Mouse (Mus musculus) neural tube, embryonic 14.5 days (tissue): Measurements from ENCODE around the gene Arhgap31. TPM values are rescaled to one million over a fixed set of nuclear protein-coding genes. Genes with fewer than 3 reads are reported as not detected.
A peak's percentile ranks its signal among the peaks of the same experiment; 100 is the strongest.

Source experiments
- ATAC-seq: fragments of 200-750 bp; cut with Nextera tagmentation; 2 replicates; pipeline ENCODE4 v1.8.0; 2017; ENCODE audit warnings: low read depth, mild to moderate bottlenecking, moderate TSS enrichment, moderate library complexity
- H3K27ac ChIP-seq: fragments of 300-500 bp; sonication (generic); 2 replicates; pipeline ENCODE4 v1.5.1; 2014; ENCODE audit warnings: low read depth, mild to moderate bottlenecking, control low read depth, low read length, moderate library complexity, mixed read lengths
- H3K27me3 ChIP-seq: fragments of 300-500 bp; sonication (generic); 2 replicates; pipeline ENCODE4 v1.6.1; 2014; ENCODE audit warnings: low read length; ENCODE audit not compliant: control insufficient read depth, insufficient read depth
- H3K36me3 ChIP-seq: fragments of 300-500 bp; sonication (generic); 2 replicates; pipeline ENCODE4 v1.6.1; 2014; ENCODE audit warnings: low read length, mixed read lengths; ENCODE audit not compliant: control insufficient read depth, insufficient read depth
- H3K4me1 ChIP-seq: fragments of 300-500 bp; sonication (generic); 2 replicates; pipeline ENCODE4 v1.6.1; 2014; ENCODE audit warnings: low read length; ENCODE audit not compliant: control insufficient read depth, insufficient read depth
- H3K4me2 ChIP-seq: fragments of 300-500 bp; sonication (generic); 2 replicates; pipeline ENCODE4 v1.6.1; 2014; ENCODE audit warnings: mild to moderate bottlenecking, low read depth, low read length, control low read depth
- H3K4me3 ChIP-seq: fragments of 300-500 bp; sonication (generic); 2 replicates; pipeline ENCODE4 v1.5.1; 2014; ENCODE audit warnings: low read depth, low read length, control low read depth, mixed read lengths
- H3K9ac ChIP-seq: fragments of 300-500 bp; sonication (generic); replicated peaks from 2 replicates; pipeline ENCODE4 v1.6.1; 2014; ENCODE audit warnings: low read depth, mild to moderate bottlenecking, control low read depth, low read length, mixed read lengths
- H3K9me3 ChIP-seq: fragments of 300-500 bp; sonication (generic); 2 replicates; pipeline ENCODE4 v1.6.1; 2016; ENCODE audit warnings: low read length; ENCODE audit not compliant: control insufficient read depth
- WGBS: fragments of 180-500 bp; shearing (Covaris S2); extraction: QIAGEN DNeasy Blood & Tissue Kit; methylation state at CpG from one replicate; pipeline ENCODE4 v1.1.7; 2014; 5-methylcytosine and 5-hydroxymethylcytosine counted together
- polyA plus RNA-seq: library from polyadenylated mRNA; unstranded; fragments of >200 nt; fragmentation: Nextera tagmentation; extraction: Ambion mirVana; gene quantifications from 2 replicates; pipeline ENCODE4 v1.2.1, GENCODE M21; 2014

Gene Arhgap31
- polyA plus RNA-seq, 1 experiment from 2014 or later: 3.8 TPM

DNA sequence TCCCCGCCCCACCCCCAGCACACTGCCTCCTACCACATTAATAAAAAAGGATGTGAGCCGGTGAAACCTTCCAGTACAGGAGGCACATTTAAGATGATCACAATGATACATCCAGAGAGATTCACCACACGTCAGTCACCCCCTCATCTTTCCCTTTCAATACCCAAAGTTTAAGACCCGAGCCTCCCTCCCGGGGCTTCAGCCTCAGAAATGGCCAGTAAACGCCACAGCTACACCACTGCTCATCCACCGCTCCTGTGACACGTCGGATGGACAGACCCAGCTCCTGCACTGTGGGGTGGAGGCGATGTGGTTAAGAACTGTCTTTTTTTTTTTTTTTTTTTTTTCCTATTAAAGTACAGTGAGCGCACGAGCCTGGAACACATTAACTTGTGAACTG is 969 bp downstream of the Arhgap31 start:
- H3K27ac ChIP-seq: no peak overlapping the region

DNA sequence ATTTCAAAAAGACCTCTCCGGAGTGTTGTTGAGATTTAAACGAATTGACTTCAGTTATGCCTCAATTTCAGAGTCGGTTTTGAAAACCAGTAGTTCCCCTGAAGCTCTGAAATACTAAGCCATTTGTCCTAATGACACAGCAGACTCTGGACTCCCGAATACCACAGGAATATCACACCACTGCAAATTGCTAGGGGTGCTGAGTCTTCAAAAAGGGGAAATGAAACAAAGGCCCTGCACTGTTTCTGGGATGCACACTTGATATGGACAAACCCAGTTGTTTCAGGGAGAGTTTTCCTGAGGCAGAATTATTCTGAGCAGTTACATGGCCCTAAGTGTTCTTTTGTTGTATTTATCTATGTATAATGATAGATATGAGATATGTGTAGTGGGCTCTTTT is 1.8 kb downstream of the Arhgap31 start:
- H3K27me3 ChIP-seq: no peaks in the 10 kb centered on the region
- H3K9ac ChIP-seq: no peak overlapping the region
- H3K4me1 ChIP-seq: peaks cover 12% of the 10 kb centered on the region; the same call in 1 of the 2 replicates
- H3K4me3 ChIP-seq: no peak overlapping the region; the same call in 1 of the 2 replicates
- H3K9me3 ChIP-seq: no peaks in the 10 kb centered on the region
- WGBS: 67% methylated on average over 4 of the region's 4 CpGs
- H3K36me3 ChIP-seq: no peaks in the 10 kb centered on the region
- no peak overlapping the region for H3K27ac ChIP-seq
- ATAC-seq: no peak
- peak overlapping the region; percentile 30; the same call in 1 of the 2 replicates for H3K4me2 ChIP-seq

More for the DNA sequence above, 969 bp downstream of the Arhgap31 start:
- Histone ChIP-seq H3K9me3 (no peaks in the 10 kb centered on the region), H3K27me3 (no peaks in the 10 kb centered on the region), H3K4me2 (peak overlapping the region; percentile 88), H3K9ac (peak overlapping the region; percentile 69), H3K4me1 (peaks cover 12% of the 10 kb centered on the region; the same call in 1 of the 2 replicates), H3K4me3 (peak overlapping the region; percentile 55), H3K36me3 (no peaks in the 10 kb centered on the region)
- 7% methylated on average over 12 of the region's 12 CpGs for WGBS
- no peak for ATAC-seq

DNA sequence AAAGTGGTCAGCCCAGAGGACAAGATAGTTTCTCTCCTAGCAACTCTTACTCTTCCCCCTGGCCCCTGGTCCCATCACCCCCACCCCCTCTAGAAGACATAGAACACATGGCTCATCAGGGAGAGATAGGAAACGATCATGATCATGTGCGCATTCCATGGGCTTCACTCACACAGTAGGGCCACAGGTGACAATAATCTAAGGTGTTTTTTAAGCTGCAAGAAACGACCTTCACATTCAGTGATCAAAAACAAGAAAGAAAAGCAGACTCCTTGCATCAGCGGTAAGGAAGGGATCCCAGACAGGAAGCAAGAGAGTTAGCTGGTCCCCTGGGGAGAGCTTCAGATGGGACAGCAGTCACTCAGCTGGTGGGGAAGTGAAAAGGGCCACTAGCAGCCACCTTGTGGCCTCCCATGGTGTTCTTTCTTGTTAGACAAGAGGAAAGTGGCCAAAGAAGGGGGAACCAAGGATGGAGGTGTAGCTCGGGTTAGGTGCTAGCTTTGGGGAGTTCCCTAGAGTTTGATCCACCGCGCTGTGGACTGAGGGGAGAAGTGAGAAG is 4.0 kb downstream of the Arhgap31 start:
- no peaks in the 10 kb centered on the region for H3K9me3 ChIP-seq
- H3K27me3 ChIP-seq: no peaks in the 10 kb centered on the region
- H3K4me2 ChIP-seq: no peak overlapping the region
- H3K4me1 ChIP-seq: peaks cover 12% of the 10 kb centered on the region; the same call in 1 of the 2 replicates
- no peaks in the 10 kb centered on the region for H3K36me3 ChIP-seq
- no peak overlapping the region for H3K27ac ChIP-seq
- no peak overlapping the region for H3K9ac ChIP-seq
- no peak overlapping the region for H3K4me3 ChIP-seq
- 70% methylated on average over 7 of the region's 7 CpGs for WGBS
- no peak for ATAC-seq

DNA sequence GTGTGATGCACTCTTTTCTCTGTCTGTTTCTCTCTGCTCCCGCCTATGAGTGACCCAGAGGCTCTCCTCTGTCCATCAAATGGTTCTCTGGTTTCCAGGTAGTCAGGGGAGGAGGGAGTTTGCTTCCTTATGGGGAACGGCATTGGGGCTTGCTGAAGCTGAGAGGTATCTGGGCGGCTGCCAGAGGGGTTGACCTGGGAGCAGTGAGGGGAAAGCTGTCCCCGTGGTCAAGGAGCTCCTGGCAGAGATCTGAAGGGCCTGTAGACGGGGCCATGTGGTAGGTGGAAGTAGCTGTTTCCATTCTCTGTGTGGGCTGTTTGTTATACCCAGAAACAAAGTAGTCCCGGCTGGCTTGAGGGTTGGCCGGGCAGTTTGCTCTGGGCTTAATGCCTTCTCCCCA is 6.3 kb downstream of the Arhgap31 start:
- Histone ChIP-seq H3K9ac (no peak overlapping the region), H3K27ac (no peak overlapping the region), H3K36me3 (no peaks in the 10 kb centered on the region), H3K9me3 (no peaks in the 10 kb centered on the region), H3K4me2 (no peak overlapping the region), H3K27me3 (no peaks in the 10 kb centered on the region), H3K4me1 (peaks cover 6% of the 10 kb centered on the region; the same call in 1 of the 2 replicates), H3K4me3 (no peak overlapping the region)
- 77% methylated on average over 7 of the region's 7 CpGs for WGBS
- ATAC-seq: no peak

DNA sequence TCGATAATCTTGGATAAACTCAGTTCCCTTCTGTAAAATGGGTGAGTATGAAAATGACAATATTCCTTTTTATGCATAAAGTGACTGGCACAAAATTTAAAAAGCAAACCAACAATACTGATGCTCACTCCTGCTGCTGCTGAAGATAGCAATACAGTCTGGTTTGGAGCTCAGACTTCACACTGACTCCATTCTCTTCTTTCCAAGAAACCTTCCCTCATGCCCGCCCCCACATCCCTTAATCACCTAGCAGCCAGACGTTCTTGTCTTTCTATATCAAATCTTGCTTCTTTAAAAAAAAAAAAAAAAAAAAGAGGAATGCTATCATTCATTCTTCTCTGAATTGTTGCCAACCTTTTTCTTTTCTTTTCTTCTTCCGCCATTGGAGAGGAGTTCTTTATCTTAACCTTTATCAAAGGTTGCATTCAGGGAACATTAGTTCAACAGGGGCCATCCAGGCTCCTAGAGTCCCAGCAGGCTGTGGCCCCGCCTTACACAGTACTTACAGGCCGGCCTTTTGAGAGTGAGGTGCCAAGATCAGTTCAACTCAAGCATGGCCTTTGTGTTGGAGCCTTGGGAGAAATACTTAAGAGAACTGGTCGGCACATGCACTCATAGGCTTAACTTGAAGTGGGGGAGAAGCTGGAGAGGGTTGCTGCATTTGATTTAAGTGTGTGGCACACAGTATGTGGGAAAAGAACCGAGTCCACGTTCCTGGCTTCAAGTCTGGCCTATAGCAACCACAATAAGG is 7.4 kb downstream of the Arhgap31 start:
- no peaks in the 10 kb centered on the region for H3K36me3 ChIP-seq
- H3K9me3 ChIP-seq: no peaks in the 10 kb centered on the region
- H3K27me3 ChIP-seq: no peaks in the 10 kb centered on the region
- no peak for ATAC-seq
- 62% methylated on average over 9 of the region's 9 CpGs for WGBS
- no peak overlapping the region for H3K27ac ChIP-seq
- peaks cover 6% of the 10 kb centered on the region; the same call in 1 of the 2 replicates for H3K4me1 ChIP-seq
- no peak overlapping the region for H3K9ac ChIP-seq
- no peak overlapping the region for H3K4me3 ChIP-seq
- H3K4me2 ChIP-seq: no peak overlapping the region

DNA sequence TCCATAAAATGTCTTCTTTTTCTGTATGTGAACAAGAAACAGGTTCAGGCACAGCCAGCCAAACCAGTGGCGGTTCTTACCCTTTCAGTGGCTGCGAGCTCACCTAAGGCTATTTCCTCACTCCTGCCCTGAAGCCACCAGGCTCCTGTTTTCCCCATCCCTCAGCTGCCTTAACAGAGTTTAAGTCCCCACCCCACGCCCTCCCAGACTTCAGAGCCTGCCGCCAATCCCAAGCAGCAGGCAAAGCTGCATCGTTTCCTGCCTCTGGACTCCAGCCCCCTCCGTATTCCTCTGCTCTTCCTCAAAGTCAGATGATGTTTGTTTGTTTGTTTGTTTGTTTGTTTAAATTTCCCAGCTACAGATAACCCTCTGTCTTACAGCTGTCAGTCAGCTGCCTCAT is 9.6 kb downstream of the Arhgap31 start:
- WGBS: 61% methylated on average over 6 of the region's 6 CpGs
- Histone ChIP-seq H3K4me1 (no peaks in the 10 kb centered on the region), H3K27me3 (no peaks in the 10 kb centered on the region), H3K4me3 (no peak overlapping the region), H3K9me3 (no peaks in the 10 kb centered on the region), H3K36me3 (no peaks in the 10 kb centered on the region), H3K27ac (no peak overlapping the region), H3K4me2 (no peak overlapping the region), H3K9ac (no peak overlapping the region)
- no peak for ATAC-seq

DNA sequence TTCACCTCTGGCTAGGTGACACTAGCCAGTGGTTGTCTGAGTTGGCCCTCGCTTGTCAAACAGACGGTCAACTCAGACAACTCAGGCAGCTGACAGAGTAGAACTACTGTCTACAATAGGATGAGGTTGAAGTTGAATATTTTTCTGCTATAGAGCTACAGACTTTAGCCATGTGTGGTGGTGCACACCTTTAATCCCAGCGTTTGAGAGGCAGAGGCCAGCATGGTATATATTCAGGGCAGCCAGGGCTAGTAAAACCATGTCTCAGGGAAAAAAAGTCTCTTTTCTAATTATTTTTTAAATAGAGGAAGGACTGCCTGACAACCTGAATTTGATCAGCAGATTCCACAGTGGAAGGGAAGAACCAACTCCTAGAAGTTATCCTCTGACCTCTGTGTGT is 10.8 kb downstream of the Arhgap31 start:
- H3K27me3 ChIP-seq: no peaks in the 10 kb centered on the region
- H3K4me3 ChIP-seq: no peak overlapping the region
- no peak overlapping the region for H3K27ac ChIP-seq
- no peak overlapping the region for H3K4me2 ChIP-seq
- no peak for ATAC-seq
- H3K9me3 ChIP-seq: no peaks in the 10 kb centered on the region
- H3K4me1 ChIP-seq: no peaks in the 10 kb centered on the region
- H3K36me3 ChIP-seq: no peaks in the 10 kb centered on the region
- WGBS: 88% methylated on average over 3 of the region's 3 CpGs
- H3K9ac ChIP-seq: no peak overlapping the region

DNA sequence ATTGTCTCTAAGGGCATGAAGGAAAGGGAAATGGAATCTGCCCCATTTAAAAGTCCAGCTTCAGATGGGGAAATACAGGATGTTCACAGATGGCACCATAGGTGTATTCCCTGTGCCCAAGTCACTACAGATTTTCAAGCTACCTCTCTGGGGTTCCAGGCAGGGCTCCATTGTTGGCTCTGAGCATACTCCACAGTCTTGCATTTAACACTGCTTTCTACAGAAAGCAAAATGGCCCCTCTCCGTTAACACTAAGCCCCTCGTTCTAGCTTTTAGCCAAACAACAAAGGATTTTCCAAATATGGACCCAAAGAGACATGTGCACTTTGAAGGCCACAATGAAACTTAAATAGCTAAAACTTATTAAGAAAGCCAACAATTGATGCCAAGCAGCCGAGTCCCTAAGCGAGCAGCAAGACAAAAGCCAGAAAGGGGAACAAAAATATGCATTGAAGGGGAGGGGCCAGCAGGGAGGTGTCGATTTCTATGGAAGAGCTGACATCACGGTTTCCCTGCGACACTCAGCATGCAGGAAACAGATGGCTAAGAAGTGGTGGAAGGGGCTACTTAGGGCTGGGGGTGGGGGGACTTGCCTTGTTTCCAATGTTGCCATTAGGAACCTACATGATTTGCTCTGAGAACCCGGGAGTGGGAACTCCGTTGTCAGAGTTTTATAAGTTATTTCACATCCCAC is 11.4 kb downstream of the Arhgap31 start:
- no peak overlapping the region for H3K4me2 ChIP-seq
- H3K4me3 ChIP-seq: no peak overlapping the region
- no peak overlapping the region for H3K9ac ChIP-seq
- no peak for ATAC-seq
- 34% methylated on average over 9 of the region's 9 CpGs for WGBS
- H3K27ac ChIP-seq: no peak overlapping the region
- no peaks in the 10 kb centered on the region for H3K27me3 ChIP-seq
- no peaks in the 10 kb centered on the region for H3K36me3 ChIP-seq
- no peaks in the 10 kb centered on the region for H3K4me1 ChIP-seq
- no peaks in the 10 kb centered on the region for H3K9me3 ChIP-seq
